Mouse (Mus musculus): Measurements from ENCODE around the gene Ubtd1.

Ubtd1 gene

GRCm38 (mm10) chr19:41981595-41981927 is at the start of gene Ubtd1:
Ubtd1 (plus strand) TSS chr19:41981763.
- in situ Hi-C loops (cut with MboI, MseI): loop anchor here (25.0 kb wide), 1 partner anchor 1706 kb away; the partner anchor contains the start of gene Entpd7

- in situ Hi-C loops (cut with MboI, MseI): no loop called here
Observed at GRCm38 (mm10) chr19:41932686-41933085, 48.9 kb upstream of the Ubtd1 start.

DNA sequence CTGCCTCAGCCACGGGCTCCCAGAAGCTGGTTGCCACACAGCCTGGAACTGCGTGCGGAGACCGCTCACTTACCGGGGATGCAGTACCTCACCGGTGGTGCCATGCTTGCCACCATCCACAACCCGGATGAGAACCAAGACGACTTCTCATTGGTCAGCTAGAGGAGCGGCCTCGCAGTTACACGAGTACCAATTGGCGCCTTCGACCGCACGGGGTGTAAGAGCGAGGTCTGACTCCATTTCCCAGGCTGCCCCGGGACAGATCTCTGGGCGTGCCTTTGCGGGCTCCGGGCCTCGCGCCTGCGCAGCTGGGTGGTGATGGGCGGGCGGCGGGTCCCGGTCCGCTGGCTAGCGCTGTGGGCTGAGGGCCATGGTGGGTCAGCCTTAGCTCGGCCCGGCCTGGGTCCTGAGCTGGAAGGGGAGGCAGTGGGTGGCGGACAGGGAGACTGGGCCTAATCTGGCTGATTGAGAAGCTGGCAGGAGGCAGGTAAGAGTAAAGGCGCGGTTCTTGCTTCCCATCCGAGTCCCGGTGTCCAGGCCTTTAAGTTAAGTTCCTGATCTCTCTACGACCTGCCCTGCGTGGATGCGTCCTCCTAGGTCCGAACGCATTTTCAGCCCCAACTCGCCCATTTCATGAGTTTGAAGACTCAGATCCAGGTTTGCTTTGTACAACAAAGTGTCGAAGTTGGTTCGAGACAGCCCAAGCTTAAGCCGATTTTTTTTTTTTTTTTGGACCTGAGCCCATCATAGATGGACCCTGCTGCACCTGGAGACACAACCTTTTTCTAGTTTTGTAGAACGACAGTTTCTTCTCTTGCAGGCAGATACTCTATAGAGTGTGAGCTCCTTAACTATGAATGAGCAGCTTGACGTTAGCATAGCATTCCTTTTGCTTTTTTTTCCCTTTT is 48.1 kb upstream of the Ubtd1 start, which contains the start of the genes Exosc1 and Zdhhc16:
Gene Exosc1 (minus strand): TSS at position 245 of the 908 bp plus-strand sequence.
Gene Zdhhc16 (plus strand): TSS at position 302 of the 908 bp plus-strand sequence.
- in situ Hi-C loops (cut with MboI, MseI): no loop called here

DNA sequence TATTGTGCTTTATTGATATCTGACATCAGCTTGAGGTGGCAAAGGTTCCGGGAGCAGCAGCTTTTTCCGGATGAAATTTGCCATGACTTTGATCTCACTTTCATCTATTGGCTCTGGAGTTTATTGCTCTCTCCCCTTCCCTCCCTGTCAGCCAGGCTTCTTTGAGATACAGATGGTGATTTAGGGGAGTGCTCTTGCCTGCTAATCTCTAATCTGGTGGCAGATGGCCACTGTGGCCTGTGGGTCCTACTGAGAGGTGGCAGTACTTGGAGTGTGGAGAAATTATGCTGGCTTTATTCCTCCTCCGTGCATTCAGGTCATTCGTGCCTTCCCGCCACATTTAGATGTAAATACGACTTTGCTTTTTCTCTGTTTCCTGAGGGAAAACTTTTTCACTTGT is 47.4 kb upstream of the Ubtd1 start:
- in situ Hi-C loops (cut with MboI, MseI): no loop called here

DNA sequence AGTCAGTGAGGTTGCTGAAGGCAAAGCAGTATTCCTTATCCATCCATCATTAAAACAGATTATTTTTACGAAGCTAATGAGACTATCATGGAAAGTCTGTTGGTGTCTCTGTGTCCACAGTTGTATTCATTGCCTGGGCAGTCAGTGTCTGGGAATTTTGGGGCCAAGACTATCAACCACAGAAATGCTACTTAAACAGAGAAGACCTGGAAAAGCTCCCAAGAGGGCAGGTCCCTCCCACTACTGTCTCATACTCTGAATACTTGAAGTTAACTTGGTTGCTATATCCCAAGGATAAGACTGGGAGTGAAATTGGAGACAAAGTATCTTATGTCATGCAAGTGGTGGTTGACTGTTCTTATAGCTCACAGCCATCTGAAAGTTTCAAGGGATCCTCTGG is 45.6 kb upstream of the Ubtd1 start:
- in situ Hi-C loops (cut with MboI, MseI): loop anchor here (5.0 kb wide), 1 partner anchor 91 kb away; no protein-coding TSS in a partner anchor

DNA sequence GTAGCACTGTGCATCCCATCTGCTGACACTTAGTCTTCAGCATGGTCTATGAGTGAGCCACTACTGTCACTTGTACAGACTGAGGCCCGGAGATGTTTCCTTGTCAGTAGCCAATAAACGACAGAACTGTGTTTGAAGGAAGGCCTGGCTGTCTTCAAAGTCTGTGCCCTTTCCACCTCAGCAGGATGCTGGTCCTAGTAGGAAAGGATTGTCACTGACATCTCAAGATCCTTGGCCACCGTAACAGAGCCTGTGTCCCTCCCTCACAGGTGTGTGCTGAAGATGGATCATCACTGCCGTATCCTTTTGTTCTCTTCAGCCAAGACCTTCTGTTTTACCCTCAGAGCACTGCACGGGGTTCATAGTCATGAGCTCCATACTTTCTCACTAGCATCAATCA is 43.0 kb upstream of the Ubtd1 start:
- in situ Hi-C loops (cut with MboI, MseI): loop anchor here (5.0 kb wide), 1 partner anchor 89 kb away; no protein-coding TSS in a partner anchor

DNA sequence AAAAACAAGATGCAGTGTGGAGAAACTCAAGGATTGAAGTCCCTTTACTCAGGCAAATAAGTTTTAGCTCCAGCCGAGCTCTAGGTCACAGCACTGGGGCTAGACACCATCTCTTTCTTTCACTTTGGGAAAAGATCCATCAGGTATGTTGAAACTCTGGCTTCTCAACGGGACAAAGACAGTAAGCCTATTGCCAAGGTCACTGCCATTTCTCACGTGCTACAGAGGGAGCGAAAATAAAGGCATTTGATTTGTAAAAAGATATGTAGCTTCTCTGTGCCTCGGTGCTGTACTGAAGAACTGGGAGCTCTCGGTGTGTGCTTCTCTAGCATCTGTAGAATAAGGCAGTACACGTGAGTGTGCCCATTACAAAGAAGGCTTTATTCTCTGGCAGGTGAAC is 37.7 kb upstream of the Ubtd1 start:
- in situ Hi-C loops (cut with MboI, MseI): no loop called here

DNA sequence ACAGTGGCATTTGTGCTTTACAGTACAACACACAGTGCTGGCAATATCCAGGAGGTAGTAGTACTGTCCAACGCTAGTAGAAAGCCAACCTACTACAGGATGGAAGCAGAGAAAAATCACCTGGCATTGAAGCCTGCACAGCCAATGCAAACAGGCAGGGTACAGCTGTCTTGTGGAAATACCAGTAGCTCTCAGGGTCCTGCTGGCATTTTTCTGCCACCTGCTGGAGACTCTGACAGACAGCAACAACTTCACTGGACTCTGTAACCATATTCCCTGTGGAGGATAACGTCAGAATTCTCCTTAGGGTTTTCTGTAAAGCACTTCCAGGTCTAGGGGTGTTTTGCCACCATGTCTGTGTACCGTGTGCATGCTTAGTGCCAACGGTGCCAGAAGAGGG is 29.3 kb upstream of the Ubtd1 start:
- in situ Hi-C loops (cut with MboI, MseI): no loop called here

DNA sequence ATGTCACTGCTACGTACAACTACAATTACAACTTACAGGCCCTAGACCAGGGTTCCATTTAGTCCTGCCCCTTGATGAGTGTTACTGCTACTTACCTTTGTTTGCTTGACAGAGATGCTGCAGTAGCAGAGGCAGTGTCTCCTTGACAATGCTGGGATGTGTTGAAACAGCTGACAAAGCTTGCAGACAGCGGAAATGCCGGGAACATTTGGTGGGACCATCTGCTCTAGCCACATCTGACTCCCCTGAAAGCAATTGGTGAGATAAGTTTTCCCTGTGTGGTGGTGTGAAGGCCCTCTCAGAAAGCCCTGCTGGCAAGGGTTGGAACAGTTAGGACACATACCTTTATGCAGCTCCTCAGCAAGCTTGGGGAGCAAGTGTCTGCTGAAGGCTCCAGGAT is 28.0 kb upstream of the Ubtd1 start:
- in situ Hi-C loops (cut with MboI, MseI): no loop called here

- in situ Hi-C loops (cut with MboI, MseI): no loop called here
Observed at GRCm38 (mm10) chr19:41969618-41970017, 11.9 kb upstream of the Ubtd1 start.

GRCm38 (mm10) chr19:41973891-41974794 is 7.4 kb upstream of the Ubtd1 start:
- in situ Hi-C loops (cut with MboI, MseI): no loop called here

DNA sequence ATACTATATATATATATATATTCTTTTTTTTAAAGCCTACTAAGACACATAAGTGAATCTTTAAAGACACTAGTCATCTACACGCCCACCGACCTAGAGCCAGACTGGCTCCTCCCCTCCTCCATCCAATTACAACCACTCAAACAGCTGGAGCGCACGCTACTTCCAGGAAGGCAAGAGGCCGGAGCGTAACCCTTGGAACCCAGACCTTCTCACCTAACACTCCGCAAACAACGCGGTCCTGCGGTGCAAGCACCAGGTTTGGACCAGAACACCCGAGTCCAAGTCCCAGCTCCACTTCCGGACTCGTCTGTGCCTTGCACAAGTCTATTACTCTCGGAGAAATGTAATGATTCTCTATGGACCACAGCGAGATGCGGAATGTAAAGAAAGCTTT is 1.1 kb upstream of the Ubtd1 start:
- in situ Hi-C loops (cut with MboI, MseI): loop anchor here (25.0 kb wide), 1 partner anchor 1707 kb away; the partner anchor contains the start of gene Entpd7

- in situ Hi-C loops (cut with MboI, MseI): loop anchor here (25.0 kb wide), 1 partner anchor 1706 kb away; the partner anchor contains the start of gene Entpd7
Observed at GRCm38 (mm10) chr19:41980819-41981594, 556 bp upstream of the Ubtd1 start, which contains the start of gene Mms19. Mms19 (minus strand) TSS chr19:41981157.

DNA sequence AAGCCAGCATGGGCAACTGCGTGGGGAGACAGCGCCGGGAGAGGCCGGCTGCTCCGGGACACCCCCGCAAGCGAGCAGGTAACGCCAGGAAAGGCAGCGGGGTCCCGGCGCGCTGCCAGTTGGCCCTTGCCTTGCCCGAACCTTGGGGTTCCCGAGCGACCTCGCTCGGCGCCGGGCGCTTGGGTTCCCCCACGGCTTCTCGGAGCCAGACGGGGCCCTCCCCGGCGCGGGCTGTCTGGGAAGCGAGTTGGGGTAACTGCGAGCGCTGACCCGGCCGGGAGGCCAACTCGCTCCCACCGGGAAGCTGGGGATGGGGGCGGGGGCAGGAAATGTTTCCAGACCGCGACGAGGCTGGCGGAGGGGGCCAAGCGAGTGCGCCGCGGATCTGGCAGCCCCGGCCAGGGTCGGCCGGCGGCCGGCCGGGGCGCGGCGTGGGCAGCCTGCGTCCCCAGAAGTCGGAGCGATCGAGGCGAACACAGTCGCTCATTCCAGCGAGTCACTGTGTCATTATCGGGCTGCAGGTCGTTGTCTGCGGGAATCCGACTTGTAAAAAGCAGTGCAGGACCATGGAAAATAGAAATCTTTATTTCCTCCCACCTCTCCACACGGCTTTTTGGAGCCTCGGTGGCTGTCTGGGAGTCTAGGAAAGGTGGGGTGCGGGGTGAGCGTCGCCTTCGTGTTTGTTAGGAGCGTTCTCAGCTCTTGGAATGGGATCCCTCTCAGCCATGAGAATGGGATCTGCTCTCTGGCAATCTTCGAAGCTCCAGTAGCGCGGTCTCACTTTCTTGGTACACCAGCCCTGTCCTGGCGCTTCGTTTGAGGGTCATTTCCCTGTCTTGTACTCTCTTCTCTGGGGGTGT is 598 bp downstream of the Ubtd1 start:
- in situ Hi-C loops (cut with MboI, MseI): loop anchor here (25.0 kb wide), 1 partner anchor 1705 kb away; the partner anchor contains the start of gene Entpd7

- in situ Hi-C loops (cut with MboI, MseI): loop anchor here (25.0 kb wide), 1 partner anchor 1705 kb away; the partner anchor contains the start of gene Entpd7
Observed at GRCm38 (mm10) chr19:41982791-41983150, 1.2 kb downstream of the Ubtd1 start.

GRCm38 (mm10) chr19:41985994-41986393 is 4.4 kb downstream of the Ubtd1 start:
- in situ Hi-C loops (cut with MboI, MseI): loop anchor here (25.0 kb wide), 1 partner anchor 1701 kb away; the partner anchor contains the start of gene Entpd7

DNA sequence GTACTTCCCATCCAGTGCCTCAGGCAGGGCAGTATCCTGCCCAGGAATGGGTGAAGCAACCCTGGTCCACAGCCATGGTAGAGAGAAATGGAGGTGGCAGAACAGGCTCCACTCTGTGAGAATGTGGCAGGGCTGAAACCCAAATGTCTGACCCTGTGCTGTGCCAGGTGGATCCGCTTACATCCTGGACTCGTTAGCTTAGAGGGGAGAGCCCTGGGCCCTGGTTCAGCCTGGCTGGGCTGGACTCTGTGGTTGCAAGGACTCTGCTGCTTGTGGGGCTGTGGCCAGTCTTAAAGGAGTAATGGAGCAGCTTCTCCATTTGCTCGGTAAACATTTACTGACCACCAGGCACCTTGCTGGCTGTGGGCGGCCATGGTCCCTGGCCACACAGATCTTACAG is 5.6 kb downstream of the Ubtd1 start:
- in situ Hi-C loops (cut with MboI, MseI): loop anchor here (25.0 kb wide), 1 partner anchor 1700 kb away; the partner anchor contains the start of gene Entpd7

DNA sequence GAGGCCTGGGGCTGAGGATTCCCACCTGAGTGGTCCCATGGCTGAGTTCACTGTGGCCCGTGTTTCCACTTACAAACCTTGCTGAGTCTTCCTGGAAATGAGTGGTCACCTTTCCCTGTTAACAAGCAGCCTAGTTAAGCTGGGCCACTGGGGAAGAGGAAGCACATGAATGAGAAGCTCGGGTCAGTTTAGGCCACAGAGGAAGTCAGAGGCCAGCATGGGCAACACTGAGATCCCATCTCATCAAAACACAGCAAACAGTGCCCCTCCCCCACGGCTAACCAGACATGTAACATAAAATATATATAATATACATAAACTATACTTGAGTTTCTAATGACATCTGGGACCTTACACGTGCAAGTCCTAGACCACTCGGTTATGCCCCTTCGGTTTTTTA is 8.2 kb downstream of the Ubtd1 start:
- in situ Hi-C loops (cut with MboI, MseI): loop anchor here (25.0 kb wide), 1 partner anchor 1697 kb away; the partner anchor contains the start of gene Entpd7

GRCm38 (mm10) chr19:41991926-41992477 is 10.4 kb downstream of the Ubtd1 start:
- in situ Hi-C loops (cut with MboI, MseI): loop anchor here (25.0 kb wide), 1 partner anchor 1695 kb away; the partner anchor contains the start of gene Entpd7

Measured in T-helper 2 cell (primary cell).